In genomic region chr11:44888390-44888789, GRCm38 (mm10) we compare ENCODE assay signal across 35 mouse cellular contexts.
"Had no signal": no experiment of that assay in that cellular context is flagged by ENCODE, and none has a peak within 500 bp of the region (broad histone marks: within the 10 kb centered on the region; RNA-seq: fewer than 3 reads in every experiment).

No protein-coding gene starts in this region.

- H3K4me3 ChIP-seq: heart, embryonic 12.5 days; heart, embryonic 13.5 days; heart, embryonic 15.5 days; hindbrain, embryonic 10.5 days; hindbrain, embryonic 12.5 days; hindbrain, embryonic 13.5 days; hindbrain, embryonic 15.5 days; intestine, embryonic 15.5 days; kidney, embryonic 15.5 days; layer of hippocampus, adult 2 months; left cerebral cortex, adult 2 months had no signal

- H3K9ac ChIP-seq: heart, embryonic 12.5 days; heart, embryonic 13.5 days; heart, embryonic 15.5 days; hindbrain, embryonic 12.5 days; hindbrain, embryonic 13.5 days; hindbrain, embryonic 14.5 days; hindbrain, embryonic 15.5 days; intestine, embryonic 15.5 days; kidney, embryonic 15.5 days had no signal

- H3K27me3 ChIP-seq: heart, embryonic 12.5 days; heart, embryonic 13.5 days; heart, embryonic 15.5 days; hindbrain, embryonic 12.5 days; hindbrain, embryonic 13.5 days; hindbrain, embryonic 15.5 days; intestine, embryonic 15.5 days; kidney, embryonic 15.5 days had no signal

- H3K4me2 ChIP-seq: heart, embryonic 11.5 days; heart, embryonic 12.5 days; heart, embryonic 13.5 days; heart, embryonic 15.5 days; hindbrain, embryonic 12.5 days; hindbrain, embryonic 13.5 days; hindbrain, embryonic 14.5 days; hindbrain, embryonic 15.5 days; intestine, embryonic 15.5 days; kidney, embryonic 15.5 days had no signal

- H3K9me3 ChIP-seq: heart, embryonic 12.5 days; heart, embryonic 13.5 days; heart, embryonic 15.5 days; hindbrain, embryonic 10.5 days; hindbrain, embryonic 12.5 days; hindbrain, embryonic 13.5 days; hindbrain, embryonic 15.5 days; intestine, embryonic 15.5 days; kidney, embryonic 15.5 days had no signal

- H3K27ac ChIP-seq: heart, embryonic 13.5 days; heart, embryonic 15.5 days; hindbrain, embryonic 10.5 days; hindbrain, postnatal 0 days; intestine, embryonic 15.5 days; kidney, embryonic 15.5 days; kidney, postnatal 0 days; layer of hippocampus, adult 2 months; left cerebral cortex, adult 2 months had no signal

- DNase-seq: heart, postnatal 10 days; heart, postnatal 14 days; heart, postnatal 36 days; heart, postnatal 4 days; kidney, adult 11 months; kidney, adult 18-20 months; kidney, adult 2 months; kidney, adult 8-10 months; kidney, adult 9 months; kidney, postnatal 10 days; kidney, postnatal 14 days; kidney, postnatal 25 days; kidney, postnatal 36 days; kidney, postnatal 4 days; layer of hippocampus, adult 9-11 months; layer of hippocampus, postnatal 36 days had no signal

- ATAC-seq: hindbrain, embryonic 16.5 days; hindbrain, postnatal 0 days; inflammation-experienced regulatory T-cells, adult 6 months; intestine, embryonic 15.5 days; intestine, embryonic 16.5 days; intestine, postnatal 0 days had no signal

- H3K4me1 ChIP-seq: heart, embryonic 12.5 days; intestine, embryonic 15.5 days; kidney, embryonic 15.5 days had no signal

- H3K36me3 ChIP-seq: heart, embryonic 12.5 days; heart, embryonic 15.5 days; hindbrain, embryonic 10.5 days; hindbrain, embryonic 13.5 days; hindbrain, embryonic 15.5 days; intestine, embryonic 15.5 days; kidney, embryonic 15.5 days had no signal
